Mouse (Mus musculus) erythroblast, embryonic 14.5 days (primary cell): Measurements from ENCODE around the gene Dlg2. TPM values are rescaled to one million over a fixed set of nuclear protein-coding genes. Genes with fewer than 3 reads are reported as not detected.

ENCODE experiments used
- H3K27me3 ChIP-seq: 2 replicates; pipeline ENCODE4 v1.6.1; 2012; ENCODE audit warnings: inconsistent platforms; ENCODE audit not compliant: control insufficient read depth
- H3K36me3 ChIP-seq: 2 replicates; pipeline ENCODE4 v1.6.1; 2012; ENCODE audit warnings: mild to moderate bottlenecking, inconsistent platforms; ENCODE audit not compliant: control insufficient read depth
- H3K4me1 ChIP-seq: 2 replicates; pipeline ENCODE4 v1.6.1; 2012; ENCODE audit warnings: inconsistent platforms; ENCODE audit not compliant: control insufficient read depth
- H3K4me3 ChIP-seq: replicated peaks from 2 replicates; pipeline ENCODE3; 2012; ENCODE audit warnings: moderate library complexity, mild to moderate bottlenecking, inconsistent platforms
- H3K9me3 ChIP-seq: 2 replicates; pipeline ENCODE4 v1.6.1; 2012; ENCODE audit warnings: low read length, inconsistent platforms, mixed read lengths; ENCODE audit not compliant: control insufficient read depth
- GATA1 ChIP-seq: IDR thresholded peaks from 2 replicates; pipeline ENCODE4 v1.6.1; 2012; ENCODE audit warnings: low read length, inconsistent platforms, mixed read lengths
- TAL1 ChIP-seq: IDR thresholded peaks from 3 replicates; pipeline ENCODE4 v1.6.1; 2012; ENCODE audit warnings: low read length, inconsistent platforms, mixed read lengths
- polyA plus RNA-seq: library from polyadenylated mRNA; stranded (reverse); fragments of >175 nt; gene quantifications from 2 replicates; pipeline ENCODE4 v1.2.3, GENCODE M21; 2012

The Dlg2 gene
- polyA plus RNA-seq, 1 experiment: not detected

GRCm38 (mm10) chr7:92210701-92211100 is 1734.2 kb downstream of the Dlg2 start:
- H3K36me3 ChIP-seq: no peaks in the 10 kb centered on the region
- H3K4me1 ChIP-seq: no peaks in the 10 kb centered on the region
- no peak for TF ChIP-seq GATA1
- TF ChIP-seq TAL1: no peak
- H3K4me3 ChIP-seq: no peak overlapping the region
- no peaks in the 10 kb centered on the region for H3K9me3 ChIP-seq
- no peaks in the 10 kb centered on the region for H3K27me3 ChIP-seq

- no peak for TF ChIP-seq TAL1
- TF ChIP-seq GATA1: no peak
- Histone ChIP-seq H3K9me3 (no peaks in the 10 kb centered on the region), H3K36me3 (no peaks in the 10 kb centered on the region), H3K4me3 (no peak overlapping the region), H3K27me3 (no peaks in the 10 kb centered on the region), H3K4me1 (no peaks in the 10 kb centered on the region)
Measured at GRCm38 (mm10) chr7:92213751-92214150, 1737.3 kb downstream of the Dlg2 start.

GRCm38 (mm10) chr7:92218171-92218570 is 1741.7 kb downstream of the Dlg2 start:
- TF ChIP-seq TAL1 (no peak), GATA1 (no peak)
- no peaks in the 10 kb centered on the region for H3K27me3 ChIP-seq
- H3K4me3 ChIP-seq: no peak overlapping the region
- H3K9me3 ChIP-seq: no peaks in the 10 kb centered on the region
- no peaks in the 10 kb centered on the region for H3K4me1 ChIP-seq
- no peaks in the 10 kb centered on the region for H3K36me3 ChIP-seq

GRCm38 (mm10) chr7:92220619-92221018 is 1744.1 kb downstream of the Dlg2 start:
- Histone ChIP-seq H3K36me3 (no peaks in the 10 kb centered on the region), H3K4me3 (no peak overlapping the region), H3K9me3 (no peaks in the 10 kb centered on the region), H3K4me1 (no peaks in the 10 kb centered on the region), H3K27me3 (no peaks in the 10 kb centered on the region)
- no peak for TF ChIP-seq TAL1
- no peak for TF ChIP-seq GATA1

DNA sequence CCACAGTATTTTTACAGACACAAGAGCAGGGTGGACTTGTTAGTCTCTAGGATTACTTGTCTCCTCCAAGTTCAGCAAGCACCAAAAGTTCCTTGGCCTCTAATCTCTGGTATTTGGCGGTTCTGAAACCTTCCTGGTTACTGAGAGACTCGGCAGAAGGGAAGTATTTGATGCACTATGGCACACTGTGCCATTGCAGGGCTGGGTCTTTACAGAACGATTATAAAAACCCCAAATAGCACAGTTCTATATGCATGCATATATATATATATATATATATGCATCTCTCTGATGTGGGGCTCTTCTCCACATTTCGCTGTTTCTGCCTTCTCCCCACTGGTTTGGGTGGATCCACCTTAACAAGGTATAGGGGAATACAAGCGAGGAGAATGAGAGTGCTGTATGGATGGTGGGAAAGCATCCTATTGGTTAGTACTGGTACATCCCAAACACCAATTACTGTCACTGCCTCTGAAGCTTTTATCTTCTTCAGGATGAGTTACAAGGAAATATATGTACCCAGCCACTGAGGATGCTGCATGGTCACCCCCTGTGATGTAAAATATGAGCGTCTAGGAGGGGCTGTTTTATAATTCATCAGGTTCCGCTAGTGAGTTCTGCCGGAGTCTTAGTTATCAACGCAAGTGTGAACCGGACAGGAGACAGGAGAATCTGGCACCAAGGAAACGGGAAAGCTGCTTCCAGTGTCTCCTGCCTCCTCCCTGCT is 1758.2 kb downstream of the Dlg2 start:
- Histone ChIP-seq H3K27me3 (no peaks in the 10 kb centered on the region), H3K4me3 (no peak overlapping the region), H3K36me3 (no peaks in the 10 kb centered on the region), H3K9me3 (no peaks in the 10 kb centered on the region), H3K4me1 (no peaks in the 10 kb centered on the region)
- TF ChIP-seq TAL1 (no peak), GATA1 (no peak)

DNA sequence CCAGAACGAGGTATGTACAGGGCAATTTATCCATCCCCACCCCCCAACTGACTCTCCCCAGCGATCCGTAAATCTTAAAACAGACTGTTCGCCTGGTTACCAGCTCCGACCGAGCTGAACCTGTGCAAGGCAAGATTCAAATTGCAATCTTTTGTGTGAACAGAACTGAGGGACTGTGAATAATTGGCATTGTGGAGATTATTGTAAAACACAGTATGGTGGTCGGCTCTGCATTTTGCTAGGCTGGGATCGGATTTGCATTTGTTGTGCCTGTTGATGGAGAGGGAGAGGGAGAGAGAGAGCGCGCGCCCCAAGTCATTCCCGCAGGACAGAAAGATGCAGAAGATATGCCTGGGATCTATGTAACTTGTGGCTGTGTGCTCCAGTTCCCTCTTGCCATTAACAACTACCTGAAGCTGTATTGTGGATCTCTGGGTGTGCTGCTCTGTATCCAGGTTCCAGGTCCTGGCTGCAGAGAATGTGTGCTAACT is 1759.1 kb downstream of the Dlg2 start:
- Histone ChIP-seq H3K4me1 (no peaks in the 10 kb centered on the region), H3K36me3 (no peaks in the 10 kb centered on the region), H3K4me3 (no peak overlapping the region), H3K9me3 (no peaks in the 10 kb centered on the region), H3K27me3 (no peaks in the 10 kb centered on the region)
- TF ChIP-seq TAL1: no peak

- H3K27me3 ChIP-seq: no peaks in the 10 kb centered on the region
- no peaks in the 10 kb centered on the region for H3K36me3 ChIP-seq
- H3K4me3 ChIP-seq: no peak overlapping the region
- no peaks in the 10 kb centered on the region for H3K4me1 ChIP-seq
- H3K9me3 ChIP-seq: no peaks in the 10 kb centered on the region
- TF ChIP-seq GATA1 (no peak), TAL1 (no peak)
Measured at GRCm38 (mm10) chr7:92240908-92241307, 1764.4 kb downstream of the Dlg2 start.

DNA sequence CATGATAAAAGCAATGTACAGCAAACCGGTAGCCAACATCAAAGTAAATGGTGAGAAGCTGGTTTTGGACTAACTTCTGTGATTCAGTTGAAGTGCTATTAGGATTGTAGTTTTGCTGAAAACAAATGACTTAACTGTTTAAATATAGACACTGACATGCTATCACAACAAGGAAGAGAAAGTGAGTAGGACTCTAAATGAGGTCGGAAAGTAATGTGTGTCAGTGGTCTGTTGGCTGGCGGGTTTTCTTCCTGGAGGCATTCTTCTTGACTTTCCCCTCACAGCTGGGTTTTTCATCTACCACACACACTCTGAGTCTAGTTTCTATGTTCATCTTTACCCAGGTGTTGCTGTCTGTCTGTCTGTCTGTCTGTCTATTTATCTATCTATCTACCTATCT is 1771.1 kb downstream of the Dlg2 start:
- H3K4me3 ChIP-seq: no peak overlapping the region
- no peaks in the 10 kb centered on the region for H3K9me3 ChIP-seq
- H3K27me3 ChIP-seq: no peaks in the 10 kb centered on the region
- H3K4me1 ChIP-seq: no peaks in the 10 kb centered on the region
- TF ChIP-seq GATA1 (no peak), TAL1 (no peak)
- no peaks in the 10 kb centered on the region for H3K36me3 ChIP-seq

DNA sequence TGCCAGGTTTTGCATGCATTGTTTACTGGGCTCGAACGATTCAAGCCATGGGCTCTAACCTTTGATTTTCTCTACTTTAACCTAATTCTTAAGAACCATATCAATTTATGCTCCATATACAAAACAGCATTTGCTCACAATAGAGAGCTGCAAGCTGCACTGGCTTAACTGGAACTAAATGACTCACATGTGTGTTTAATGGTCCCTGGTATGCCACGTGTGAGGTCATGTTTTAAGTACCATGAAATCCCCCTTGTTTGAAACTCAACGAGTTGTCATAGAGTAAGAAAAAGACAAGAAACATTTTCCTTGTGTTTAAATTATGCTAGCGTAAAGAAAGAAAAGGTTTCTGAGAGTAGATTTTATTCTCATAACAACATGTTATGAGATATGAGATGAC is 1772.1 kb downstream of the Dlg2 start:
- TF ChIP-seq GATA1: no peak
- no peak for TF ChIP-seq TAL1
- Histone ChIP-seq H3K4me1 (no peaks in the 10 kb centered on the region), H3K27me3 (no peaks in the 10 kb centered on the region), H3K9me3 (no peaks in the 10 kb centered on the region), H3K36me3 (no peaks in the 10 kb centered on the region), H3K4me3 (no peak overlapping the region)

DNA sequence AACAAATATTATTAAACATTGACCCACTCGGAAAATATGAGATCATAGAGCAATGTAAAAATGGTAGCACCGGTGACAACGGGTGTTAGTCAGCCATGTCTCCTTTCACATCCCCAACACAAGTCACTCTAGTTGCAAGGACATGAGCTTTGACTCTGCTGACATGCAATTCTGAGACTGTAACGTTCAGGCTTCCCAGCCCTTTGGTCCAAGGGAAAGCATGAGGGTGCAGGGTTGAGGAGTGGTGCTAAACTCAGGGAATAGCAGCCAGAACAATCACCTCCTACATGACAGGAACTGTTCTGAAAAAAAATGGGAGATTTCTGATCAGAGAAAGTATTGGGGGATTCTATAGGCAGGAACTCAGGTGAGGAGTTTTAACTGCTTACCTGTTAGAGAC is 1781.7 kb downstream of the Dlg2 start:
- TF ChIP-seq TAL1 (no peak), GATA1 (no peak)
- Histone ChIP-seq H3K9me3 (no peaks in the 10 kb centered on the region), H3K4me3 (no peak overlapping the region), H3K27me3 (no peaks in the 10 kb centered on the region), H3K36me3 (no peaks in the 10 kb centered on the region), H3K4me1 (no peaks in the 10 kb centered on the region)
